Mouse (Mus musculus) cerebellum, adult 11-12 months (tissue): ENCODE results near the gene Mvb12b.
A peak's percentile ranks its signal among the peaks of the same experiment; 100 is the strongest.
"Not testable (repeated sequence)": the region's sequence is repeated elsewhere in the genome, so short reads cannot be mapped to it uniquely, and the experiment has no call there.

ENCODE experiments used
- DNase-seq: peaks from one replicate; pipeline ENCODE4 v3.0.0; 2022

Gene Mvb12b

GRCm38 (mm10) chr2:33887328-33888099 lies at the start of gene Mvb12b:
Mvb12b (minus strand) TSS chr2:33887946.
- DNase-seq, result peak; percentile 75

GRCm38 (mm10) chr2:33935756-33936155 lies 48.0 kb upstream of the Mvb12b start:
- DNase-seq, result no peak

- DNase-seq, result no peak
Observed at GRCm38 (mm10) chr2:33933606-33934510, 46.1 kb upstream of the Mvb12b start.

GRCm38 (mm10) chr2:33931161-33931560 lies 43.4 kb upstream of the Mvb12b start:
- DNase-seq, result no peak

GRCm38 (mm10) chr2:33925288-33925687 lies 37.5 kb upstream of the Mvb12b start:
- DNase-seq, result no peak

GRCm38 (mm10) chr2:33923482-33923881 lies 35.7 kb upstream of the Mvb12b start:
- DNase-seq, result no peak

- DNase-seq, result no peak
Observed at GRCm38 (mm10) chr2:33922466-33922865, 34.7 kb upstream of the Mvb12b start.

GRCm38 (mm10) chr2:33919934-33920615 lies 32.3 kb upstream of the Mvb12b start:
- DNase-seq, result no peak

- no peak for DNase-seq
Observed at GRCm38 (mm10) chr2:33918824-33919223, 31.1 kb upstream of the Mvb12b start.

GRCm38 (mm10) chr2:33918318-33918717 lies 30.6 kb upstream of the Mvb12b start:
- no peak for DNase-seq

- DNase-seq, result peak; percentile 5
Observed at GRCm38 (mm10) chr2:33916603-33917002, 28.9 kb upstream of the Mvb12b start.

- DNase-seq, result no peak
Observed at GRCm38 (mm10) chr2:33914998-33915397, 27.3 kb upstream of the Mvb12b start.

- no peak for DNase-seq
Observed at GRCm38 (mm10) chr2:33914334-33914733, 26.6 kb upstream of the Mvb12b start.

GRCm38 (mm10) chr2:33913598-33913997 lies 25.9 kb upstream of the Mvb12b start:
- DNase-seq, result not testable (repeated sequence)

- no peak for DNase-seq
Observed at GRCm38 (mm10) chr2:33912741-33913140, 25.0 kb upstream of the Mvb12b start.

GRCm38 (mm10) chr2:33908374-33908773 lies 20.6 kb upstream of the Mvb12b start:
- no peak for DNase-seq

GRCm38 (mm10) chr2:33907174-33907573 lies 19.4 kb upstream of the Mvb12b start:
- DNase-seq, result no peak

- DNase-seq, result no peak
Observed at GRCm38 (mm10) chr2:33895829-33896228, 8.1 kb upstream of the Mvb12b start.

- no peak for DNase-seq
Observed at GRCm38 (mm10) chr2:33893151-33893550, 5.4 kb upstream of the Mvb12b start.

GRCm38 (mm10) chr2:33892354-33892753 lies 4.6 kb upstream of the Mvb12b start:
- DNase-seq, result peak; percentile 54

- DNase-seq, result no peak
Observed at GRCm38 (mm10) chr2:33888100-33888385, 297 bp upstream of the Mvb12b start.

GRCm38 (mm10) chr2:33886386-33887327 lies 1.1 kb downstream of the Mvb12b start:
- DNase-seq, result peak; percentile 68
